Mouse (Mus musculus) testis, adult 2 months (tissue): Measurements from ENCODE around the gene BC049730.
"Not testable (repeated sequence)": the region's sequence is repeated elsewhere in the genome, so short reads cannot be mapped to it uniquely, and the experiment has no call there.

Source experiments
- CTCF ChIP-seq: fragments of 200-500 bp; IDR thresholded peaks from 2 replicates; pipeline ENCODE4 v1.5.1; 2012; ENCODE audit warnings: low read depth, mild to moderate bottlenecking, inconsistent platforms, low read length, moderate library complexity; ENCODE audit not compliant: control insufficient read depth, insufficient read depth, insufficient replicate concordance
- POLR2A ChIP-seq: fragments of 200-500 bp; IDR thresholded peaks from 2 replicates; pipeline ENCODE4 v1.6.1; 2012; ENCODE audit warnings: low read depth, mild to moderate bottlenecking, inconsistent platforms, low read length, moderate library complexity; ENCODE audit not compliant: control insufficient read depth

- not testable (repeated sequence) for TF ChIP-seq POLR2A, CTCF
Observed at GRCm38 (mm10) chr7:24702841-24703240, 6.2 kb upstream of the BC049730 start.
